Mouse (Mus musculus) hindbrain, embryonic 15.5 days (tissue): ENCODE results near the gene Slc34a3. TPM values are rescaled to one million over a fixed set of nuclear protein-coding genes. Genes with fewer than 3 reads are reported as not detected.

Source experiments
- ATAC-seq: fragments of 200-750 bp; cut with Nextera tagmentation; 2 replicates; pipeline ENCODE4 v1.8.0; 2017; ENCODE audit warnings: low read depth, moderate number of reproducible peaks, moderate TSS enrichment; ENCODE audit not compliant: low FRiP score
- H3K27ac ChIP-seq: fragments of 300-500 bp; sonication (generic); replicated peaks from 2 replicates; pipeline ENCODE4 v1.5.1; 2015; ENCODE audit warnings: mild to moderate bottlenecking, inconsistent platforms
- H3K27me3 ChIP-seq: fragments of 300-500 bp; sonication (generic); 2 replicates; pipeline ENCODE4 v1.6.1; 2015; ENCODE audit warnings: control low read depth, inconsistent platforms
- H3K36me3 ChIP-seq: fragments of 300-500 bp; sonication (generic); 2 replicates; pipeline ENCODE4 v1.6.1; 2015; ENCODE audit warnings: control low read depth, inconsistent platforms
- H3K4me1 ChIP-seq: fragments of 300-500 bp; sonication (generic); replicated peaks from 2 replicates; pipeline ENCODE4 v1.6.1; 2015; ENCODE audit warnings: control low read depth, inconsistent platforms
- H3K4me2 ChIP-seq: fragments of 300-500 bp; sonication (generic); 2 replicates; pipeline ENCODE4 v1.6.1; 2015; ENCODE audit warnings: moderate library complexity, mild to moderate bottlenecking, inconsistent platforms
- H3K4me3 ChIP-seq: fragments of 300-500 bp; sonication (generic); 2 replicates; pipeline ENCODE4 v1.5.1; 2015; ENCODE audit warnings: mild to moderate bottlenecking, inconsistent platforms
- H3K9ac ChIP-seq: fragments of 300-500 bp; sonication (generic); 2 replicates; pipeline ENCODE4 v1.6.1; 2015; ENCODE audit warnings: inconsistent platforms
- H3K9me3 ChIP-seq: fragments of 300-500 bp; sonication (generic); 2 replicates; pipeline ENCODE4 v1.6.1; 2016; ENCODE audit warnings: control low read depth, inconsistent platforms
- WGBS: fragments of 180-500 bp; shearing (Covaris S2); methylation state at CpG from one replicate; pipeline ENCODE4 v1.1.7; 2015; 5-methylcytosine and 5-hydroxymethylcytosine counted together
- polyA plus RNA-seq: library from polyadenylated mRNA; unstranded; fragments of >200 nt; fragmentation: Nextera tagmentation; extraction: Ambion mirVana; gene quantifications from 2 replicates; pipeline ENCODE4 v1.2.1, GENCODE M21; 2015

Gene Slc34a3
- polyA plus RNA-seq: not detected in 2 replicates

DNA sequence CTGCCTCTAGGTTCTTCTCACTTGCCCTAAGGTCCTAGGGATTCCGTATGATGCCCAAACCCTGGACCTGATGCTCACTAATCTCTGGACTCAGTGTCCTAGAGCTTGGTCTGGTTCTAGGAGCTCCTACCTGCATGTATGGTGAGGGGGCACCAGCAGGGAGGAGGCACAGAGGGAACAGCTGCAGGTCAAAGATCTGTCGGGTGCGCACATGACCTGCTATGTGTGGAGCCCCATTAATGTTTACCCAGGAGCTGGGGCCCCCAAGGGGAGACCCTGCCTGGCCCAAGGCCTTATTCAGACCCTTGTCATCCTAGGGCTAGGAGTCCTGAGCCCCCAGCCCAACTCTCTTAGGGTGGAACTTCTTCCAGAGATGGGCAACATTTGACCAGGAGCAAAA lies at the start of gene Slc34a3:
Slc34a3 (minus strand) TSS at position 315 of the 400 bp plus-strand sequence.
- 99% methylated on average over 3 of the region's 3 CpGs for WGBS
- Histone ChIP-seq H3K4me2 (no peak within 1 kb of the TSS), H3K27ac (no peak within 1 kb of the TSS), H3K4me1 (no peaks in the 10 kb centered on the region), H3K27me3 (peaks cover 4% of the 10 kb centered on the region; the same call in 1 of the 2 replicates), H3K4me3 (no peak within 1 kb of the TSS), H3K36me3 (no peaks in the 10 kb centered on the region), H3K9ac (no peak within 1 kb of the TSS), H3K9me3 (no peaks in the 10 kb centered on the region)
- no peak for ATAC-seq

GRCm38 (mm10) chr2:25278928-25279882 lies 45.0 kb upstream of the Slc34a3 start:
- Histone ChIP-seq H3K4me2 (no peak overlapping the region), H3K9ac (no peak overlapping the region), H3K4me1 (peaks cover 8% of the 10 kb centered on the region), H3K27me3 (no peaks in the 10 kb centered on the region), H3K9me3 (no peaks in the 10 kb centered on the region), H3K36me3 (peaks cover 94% of the 10 kb centered on the region), H3K4me3 (no peak overlapping the region), H3K27ac (no peak overlapping the region)
- ATAC-seq: no peak; the same call in 1 of the 2 replicates
- 64% methylated on average over 13 of the region's 13 CpGs for WGBS

DNA sequence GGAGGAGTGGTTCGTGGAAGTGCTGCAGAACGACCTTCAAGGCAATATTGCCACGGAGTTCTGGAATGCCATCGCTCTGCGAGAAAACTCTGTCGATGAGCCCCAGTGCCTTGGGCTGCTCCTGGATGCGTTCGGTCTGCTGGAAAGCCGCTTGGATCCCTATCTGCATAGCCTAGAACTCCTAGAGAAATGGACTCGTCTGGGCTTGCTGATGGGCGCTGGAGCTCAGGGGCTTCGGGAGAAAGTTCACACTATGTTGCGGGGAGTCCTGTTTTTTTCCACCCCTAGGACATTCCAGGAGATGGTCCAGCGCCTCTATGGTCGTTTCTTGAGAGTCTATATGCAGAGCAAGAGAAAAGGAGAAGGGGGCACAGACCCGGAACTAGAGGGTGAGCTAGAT lies 38.8 kb upstream of the Slc34a3 start:
- Histone ChIP-seq H3K4me3 (peak overlapping the region; percentile 87), H3K36me3 (peaks cover 61% of the 10 kb centered on the region), H3K9me3 (no peaks in the 10 kb centered on the region), H3K4me1 (peaks cover 46% of the 10 kb centered on the region), H3K9ac (peak overlapping the region; percentile 91), H3K27ac (peak overlapping the region; percentile 79), H3K4me2 (peak overlapping the region; percentile 97), H3K27me3 (no peaks in the 10 kb centered on the region)
- no peak for ATAC-seq
- WGBS: 42% methylated on average over 16 of the region's 16 CpGs

GRCm38 (mm10) chr2:25272515-25272914 lies 38.4 kb upstream of the Slc34a3 start:
- peak; percentile 71 for ATAC-seq

GRCm38 (mm10) chr2:25271827-25272511 lies 37.8 kb upstream of the Slc34a3 start, which contains the start of the genes Ssna1 and Anapc2:
Gene Ssna1 (minus strand): TSS chr2:25272438.
Gene Anapc2 (plus strand): TSS chr2:25272478.
- Histone ChIP-seq H3K4me1 (peaks cover 56% of the 10 kb centered on the region), H3K27ac (peak within 1 kb of the TSS; percentile 79), H3K9ac (peak within 1 kb of the TSS; percentile 91), H3K36me3 (peaks cover 52% of the 10 kb centered on the region), H3K27me3 (no peaks in the 10 kb centered on the region), H3K4me3 (peak within 1 kb of the TSS; percentile 87), H3K9me3 (no peaks in the 10 kb centered on the region), H3K4me2 (peak within 1 kb of the TSS; percentile 97)
- peak; percentile 96 for ATAC-seq
- WGBS: under 1% methylated on average over 55 of the region's 55 CpGs

More at GRCm38 (mm10) chr2:25272515-25272914, 38.4 kb upstream of the Slc34a3 start:
- Histone ChIP-seq H3K4me1 (peaks cover 51% of the 10 kb centered on the region), H3K27ac (peak overlapping the region; percentile 79), H3K9ac (peak overlapping the region; percentile 91), H3K4me2 (peak overlapping the region; percentile 97), H3K4me3 (peak overlapping the region; percentile 87), H3K36me3 (peaks cover 56% of the 10 kb centered on the region), H3K27me3 (no peaks in the 10 kb centered on the region), H3K9me3 (no peaks in the 10 kb centered on the region)
- 1% methylated on average over 16 of the region's 29 CpGs for WGBS

DNA sequence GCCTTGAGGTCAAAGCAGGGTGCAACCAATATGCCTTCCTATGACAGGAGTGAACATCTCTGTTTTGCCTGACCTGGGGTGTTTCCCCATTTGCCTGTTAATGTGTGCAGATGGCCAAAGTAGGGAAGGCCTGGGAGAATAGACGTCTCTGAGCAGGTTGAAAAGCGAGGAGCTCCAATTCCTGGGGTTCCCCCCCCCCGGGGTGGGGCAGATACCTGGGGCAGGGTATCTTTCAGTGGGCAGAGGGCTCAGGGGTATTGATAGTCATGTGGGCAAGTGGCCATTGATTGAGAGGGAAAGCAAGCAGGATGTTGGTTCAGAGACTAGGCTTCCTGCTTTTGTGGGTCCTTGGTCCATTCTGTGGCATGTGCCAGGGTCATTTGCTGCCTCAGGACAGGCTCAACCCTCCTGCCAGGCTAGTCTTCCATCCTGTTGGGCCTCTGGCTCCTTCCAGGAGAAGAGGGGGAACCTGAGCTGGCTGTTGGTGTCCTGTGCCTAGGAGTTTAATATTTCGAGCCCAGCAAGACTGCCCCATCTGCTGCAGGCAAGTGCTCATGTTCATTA lies 33.7 kb upstream of the Slc34a3 start:
- no peak overlapping the region; the same call in 1 of the 2 replicates for H3K4me2 ChIP-seq

DNA sequence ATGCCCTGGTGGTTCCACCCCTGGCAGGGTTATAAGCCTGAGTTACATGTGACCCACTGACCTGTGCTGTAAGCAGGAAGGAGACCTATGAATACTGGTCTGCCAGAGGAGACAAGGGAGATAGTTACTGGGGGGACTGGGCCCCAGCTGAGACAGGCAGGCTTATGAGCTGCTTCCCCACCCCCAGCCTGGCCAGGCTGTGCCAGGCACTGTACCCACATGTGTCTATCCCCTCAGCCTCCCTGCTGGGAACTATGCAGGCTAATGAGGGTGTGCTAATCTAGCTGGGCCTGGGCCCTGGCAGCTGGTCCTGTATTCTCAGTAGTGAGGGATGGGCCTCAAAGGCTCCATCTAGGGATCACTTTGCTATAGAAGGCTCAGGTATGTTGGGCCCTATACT lies 33.1 kb upstream of the Slc34a3 start:
- Histone ChIP-seq H3K36me3 (peaks cover 17% of the 10 kb centered on the region; the same call in 1 of the 2 replicates), H3K4me3 (peak overlapping the region; percentile 10; the same call in 1 of the 2 replicates), H3K27me3 (no peaks in the 10 kb centered on the region), H3K9me3 (no peaks in the 10 kb centered on the region), H3K4me2 (peak overlapping the region; percentile 94), H3K4me1 (peaks cover 72% of the 10 kb centered on the region), H3K9ac (no peak overlapping the region), H3K27ac (peak overlapping the region; percentile 73)
- ATAC-seq: no peak

More for the DNA sequence above, 33.7 kb upstream of the Slc34a3 start:
- Histone ChIP-seq H3K36me3 (peaks cover 17% of the 10 kb centered on the region; the same call in 1 of the 2 replicates), H3K27me3 (no peaks in the 10 kb centered on the region), H3K9me3 (no peaks in the 10 kb centered on the region), H3K4me3 (no peak overlapping the region), H3K9ac (no peak overlapping the region), H3K27ac (no peak overlapping the region), H3K4me1 (peaks cover 74% of the 10 kb centered on the region)
- WGBS: 71% methylated on average over 4 of the region's 4 CpGs
- ATAC-seq: no peak

- Histone ChIP-seq H3K36me3 (peaks cover 17% of the 10 kb centered on the region; the same call in 1 of the 2 replicates), H3K27me3 (no peaks in the 10 kb centered on the region), H3K9ac (0 out of 2 replicates have a peak overlapping the region, but pooled peaks have one; percentile 13), H3K4me2 (peak overlapping the region; percentile 94), H3K27ac (peak overlapping the region; percentile 73), H3K9me3 (no peaks in the 10 kb centered on the region), H3K4me3 (peak overlapping the region; percentile 10; the same call in 1 of the 2 replicates), H3K4me1 (peaks cover 72% of the 10 kb centered on the region)
- no peak for ATAC-seq
- WGBS: 27% methylated on average over 2 of the region's 2 CpGs
Measured at GRCm38 (mm10) chr2:25266720-25267119, 32.6 kb upstream of the Slc34a3 start.

- Histone ChIP-seq H3K9me3 (no peaks in the 10 kb centered on the region), H3K4me2 (peak overlapping the region; percentile 94), H3K27me3 (no peaks in the 10 kb centered on the region), H3K36me3 (peaks cover 17% of the 10 kb centered on the region; the same call in 1 of the 2 replicates), H3K4me3 (peak overlapping the region; percentile 10), H3K4me1 (peaks cover 65% of the 10 kb centered on the region), H3K27ac (peak overlapping the region; percentile 73), H3K9ac (peak overlapping the region; percentile 13; the same call in 1 of the 2 replicates)
- 49% methylated on average over 6 of the region's 6 CpGs for WGBS
- ATAC-seq: no peak
Measured at GRCm38 (mm10) chr2:25265897-25266656, 31.9 kb upstream of the Slc34a3 start.

- no peak for ATAC-seq
- Histone ChIP-seq H3K4me3 (peak overlapping the region; percentile 74), H3K27me3 (no peaks in the 10 kb centered on the region), H3K27ac (no peak overlapping the region), H3K4me2 (peak overlapping the region; percentile 94), H3K4me1 (peaks cover 53% of the 10 kb centered on the region), H3K36me3 (peaks cover 6% of the 10 kb centered on the region; the same call in 1 of the 2 replicates), H3K9ac (no peak overlapping the region; the same call in 1 of the 2 replicates), H3K9me3 (no peaks in the 10 kb centered on the region)
- WGBS: 59% methylated on average over 3 of the region's 3 CpGs
Measured at GRCm38 (mm10) chr2:25264851-25265250, 30.7 kb upstream of the Slc34a3 start.

GRCm38 (mm10) chr2:25264286-25264660 lies 30.1 kb upstream of the Slc34a3 start:
- Histone ChIP-seq H3K4me3 (peak overlapping the region; percentile 74), H3K27ac (no peak overlapping the region), H3K36me3 (peaks cover under 1% of the 10 kb centered on the region; the same call in 1 of the 2 replicates), H3K4me2 (peak overlapping the region; percentile 94), H3K9me3 (no peaks in the 10 kb centered on the region), H3K4me1 (peaks cover 53% of the 10 kb centered on the region), H3K9ac (peak overlapping the region; percentile 64), H3K27me3 (no peaks in the 10 kb centered on the region)
- 77% methylated on average over 5 of the region's 5 CpGs for WGBS
- ATAC-seq: no peak
